Mouse (Mus musculus) ES-E14 (cell line): ENCODE data around the gene Gm42421.
A peak's percentile ranks its signal among the peaks of the same experiment; 100 is the strongest.

ENCODE experiments used
- ZC3H11A ChIP-seq: IDR thresholded peaks from 2 replicates; pipeline ENCODE4 v1.6.1; 2012; ENCODE audit warnings: low read depth, mild to moderate bottlenecking, inconsistent platforms, low read length, borderline replicate concordance
- ZNF384 ChIP-seq: IDR thresholded peaks from 2 replicates; pipeline ENCODE4 v1.6.1; 2012; ENCODE audit warnings: low read depth, low read length, inconsistent platforms

DNA sequence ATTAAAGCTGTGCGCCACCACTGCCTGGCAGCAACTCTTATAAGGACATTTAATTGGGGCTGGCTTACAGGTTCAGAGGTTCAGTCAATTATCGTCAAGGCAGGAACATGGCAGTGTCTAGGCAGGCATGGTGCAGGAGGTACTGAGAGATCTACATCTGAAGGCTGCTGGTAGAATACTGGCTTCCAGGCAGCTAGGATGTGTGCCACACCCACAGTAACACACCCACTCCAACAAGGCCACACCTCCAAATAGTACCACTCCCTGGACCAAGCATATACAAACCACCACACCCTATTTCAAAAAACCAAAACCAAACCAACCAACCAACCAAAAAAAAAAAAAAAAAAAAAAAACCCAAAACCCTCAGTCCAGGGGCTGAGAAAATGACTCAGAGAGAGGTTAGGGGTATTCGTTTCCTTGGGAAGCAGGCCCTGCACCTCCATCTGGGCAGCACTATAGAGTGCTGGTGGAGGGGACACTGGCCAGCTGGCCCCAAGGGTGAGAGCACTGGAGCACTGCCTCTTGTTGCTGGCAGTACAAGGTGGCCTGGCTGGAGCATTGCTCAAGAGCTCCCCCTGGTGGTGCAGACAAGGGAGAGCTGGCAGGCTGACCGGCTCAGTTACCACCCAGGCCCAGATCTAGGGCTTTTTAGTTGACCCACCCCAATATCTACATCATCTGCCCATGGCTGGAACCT lies 47.1 kb downstream of the Gm42421 start:
- TF ChIP-seq ZC3H11A: peak; percentile 31; the same call in 1 of the 2 replicates
- peak; percentile 77 for TF ChIP-seq ZNF384
